Mouse (Mus musculus) stomach, embryonic 14.5 days (tissue): Measurements from ENCODE around the gene Ephb1. TPM values are rescaled to one million over a fixed set of nuclear protein-coding genes. Genes with fewer than 3 reads are reported as not detected.

ENCODE experiments used
- ATAC-seq: fragments of 200-750 bp; cut with Nextera tagmentation; 2 replicates; pipeline ENCODE4 v1.8.0; 2017; ENCODE audit warnings: low read depth, moderate TSS enrichment; ENCODE audit not compliant: insufficient number of reproducible peaks, insufficient read depth, low FRiP score
- H3K27ac ChIP-seq: fragments of 300-500 bp; sonication (generic); 2 replicates; pipeline ENCODE4 v1.5.1; 2014; ENCODE audit warnings: mild to moderate bottlenecking, low read length, moderate library complexity, mixed read lengths
- H3K27me3 ChIP-seq: fragments of 300-500 bp; sonication (generic); 2 replicates; pipeline ENCODE4 v1.6.1; 2014; ENCODE audit warnings: low read length, control low read depth, mixed read lengths; ENCODE audit not compliant: control insufficient read depth, insufficient read depth
- H3K36me3 ChIP-seq: fragments of 300-500 bp; sonication (generic); 2 replicates; pipeline ENCODE4 v1.6.1; 2014; ENCODE audit warnings: mild to moderate bottlenecking, control low read depth, low read length, moderate library complexity, mixed read lengths; ENCODE audit not compliant: control insufficient read depth, insufficient read depth
- H3K4me1 ChIP-seq: fragments of 300-500 bp; sonication (generic); 2 replicates; pipeline ENCODE4 v1.6.1; 2014; ENCODE audit warnings: low read length, control low read depth, mixed read lengths; ENCODE audit not compliant: control insufficient read depth, insufficient read depth
- H3K4me2 ChIP-seq: fragments of 300-500 bp; sonication (generic); replicated peaks from 2 replicates; pipeline ENCODE4 v1.6.1; 2014; ENCODE audit warnings: low read depth, low read length, control low read depth
- H3K4me3 ChIP-seq: fragments of 300-500 bp; sonication (generic); 2 replicates; pipeline ENCODE4 v1.5.1; 2014; ENCODE audit warnings: low read depth, low read length, control low read depth
- H3K9ac ChIP-seq: fragments of 300-500 bp; sonication (generic); replicated peaks from 2 replicates; pipeline ENCODE4 v1.6.1; 2014; ENCODE audit warnings: low read depth, mild to moderate bottlenecking, control low read depth, low read length, moderate library complexity, mixed read lengths
- H3K9me3 ChIP-seq: fragments of 300-500 bp; sonication (generic); 2 replicates; pipeline ENCODE4 v1.6.1; 2016; ENCODE audit warnings: low read depth, low read length, control low read depth; ENCODE audit not compliant: control insufficient read depth
- WGBS: fragments of 180-500 bp; shearing (Covaris S2); extraction: QIAGEN DNeasy Blood & Tissue Kit; methylation state at CpG from one replicate; pipeline ENCODE4 v1.1.7; 2014; 5-methylcytosine and 5-hydroxymethylcytosine counted together
- polyA plus RNA-seq: library from polyadenylated mRNA; unstranded; fragments of >200 nt; fragmentation: Nextera tagmentation; extraction: Ambion mirVana; gene quantifications from 2 replicates; pipeline ENCODE4 v1.2.1, GENCODE M21; 2014

Ephb1 gene
- polyA plus RNA-seq, 1 experiment from 2014 or later: 7.8 TPM

- Histone ChIP-seq H3K4me1 (no peaks in the 10 kb centered on the region; the same call in 1 of the 2 replicates), H3K4me3 (no peak overlapping the region), H3K36me3 (no peaks in the 10 kb centered on the region), H3K4me2 (no peak overlapping the region), H3K9ac (no peak overlapping the region), H3K27ac (no peak overlapping the region), H3K27me3 (no peaks in the 10 kb centered on the region), H3K9me3 (no peaks in the 10 kb centered on the region)
- peak; percentile 34; the same call in 1 of the 2 replicates for ATAC-seq
- WGBS: 38% methylated on average over 4 of the region's 4 CpGs
These were observed 354.8 kb downstream of the Ephb1 start for GRCm38 (mm10) chr9:101999690-102000089.

GRCm38 (mm10) chr9:101996771-101997500 lies 357.6 kb downstream of the Ephb1 start:
- Histone ChIP-seq H3K4me3 (no peak overlapping the region), H3K4me1 (no peaks in the 10 kb centered on the region; the same call in 1 of the 2 replicates), H3K9me3 (no peaks in the 10 kb centered on the region), H3K9ac (no peak overlapping the region), H3K27ac (no peak overlapping the region), H3K36me3 (no peaks in the 10 kb centered on the region), H3K4me2 (no peak overlapping the region), H3K27me3 (no peaks in the 10 kb centered on the region)
- WGBS: 70% methylated on average over 16 of the region's 16 CpGs
- no peak for ATAC-seq

- WGBS: 71% methylated on average over 7 of the region's 7 CpGs
- H3K9me3 ChIP-seq: no peaks in the 10 kb centered on the region; the same call in 1 of the 2 replicates
These were observed 358.3 kb downstream of the Ephb1 start for GRCm38 (mm10) chr9:101996183-101996582.

GRCm38 (mm10) chr9:101995423-101996156 lies 358.9 kb downstream of the Ephb1 start:
- Histone ChIP-seq H3K27ac (no peak overlapping the region), H3K4me2 (no peak overlapping the region), H3K4me3 (no peak overlapping the region), H3K27me3 (no peaks in the 10 kb centered on the region), H3K36me3 (no peaks in the 10 kb centered on the region), H3K9ac (no peak overlapping the region), H3K9me3 (no peaks in the 10 kb centered on the region; the same call in 1 of the 2 replicates), H3K4me1 (no peaks in the 10 kb centered on the region; the same call in 1 of the 2 replicates)
- ATAC-seq: peak; percentile 78; the same call in 1 of the 2 replicates
- 52% methylated on average over 10 of the region's 10 CpGs for WGBS

More at GRCm38 (mm10) chr9:101996183-101996582, 358.3 kb downstream of the Ephb1 start:
- ATAC-seq: no peak
- H3K9ac ChIP-seq: no peak overlapping the region
- no peaks in the 10 kb centered on the region; the same call in 1 of the 2 replicates for H3K4me1 ChIP-seq
- H3K27ac ChIP-seq: no peak overlapping the region
- H3K4me2 ChIP-seq: no peak overlapping the region
- no peaks in the 10 kb centered on the region for H3K27me3 ChIP-seq
- no peak overlapping the region for H3K4me3 ChIP-seq
- no peaks in the 10 kb centered on the region for H3K36me3 ChIP-seq

GRCm38 (mm10) chr9:101994086-101994485 lies 360.4 kb downstream of the Ephb1 start:
- Histone ChIP-seq H3K4me1 (no peaks in the 10 kb centered on the region), H3K9ac (no peak overlapping the region), H3K27ac (no peak overlapping the region), H3K27me3 (no peaks in the 10 kb centered on the region), H3K4me3 (no peak overlapping the region), H3K9me3 (no peaks in the 10 kb centered on the region; the same call in 1 of the 2 replicates), H3K4me2 (no peak overlapping the region), H3K36me3 (no peaks in the 10 kb centered on the region)
- ATAC-seq: no peak
- 89% methylated on average over 2 of the region's 2 CpGs for WGBS

- no peaks in the 10 kb centered on the region; the same call in 1 of the 2 replicates for H3K9me3 ChIP-seq
- 85% methylated on average over 12 of the region's 12 CpGs for WGBS
- no peaks in the 10 kb centered on the region for H3K36me3 ChIP-seq
- ATAC-seq: no peak
- H3K4me3 ChIP-seq: no peak overlapping the region
- no peaks in the 10 kb centered on the region for H3K27me3 ChIP-seq
- no peak overlapping the region for H3K9ac ChIP-seq
- H3K27ac ChIP-seq: no peak overlapping the region
- H3K4me1 ChIP-seq: no peaks in the 10 kb centered on the region
- H3K4me2 ChIP-seq: no peak overlapping the region
These were observed 363.7 kb downstream of the Ephb1 start for GRCm38 (mm10) chr9:101990836-101991235.

- Histone ChIP-seq H3K4me3 (no peak overlapping the region), H3K27me3 (no peaks in the 10 kb centered on the region), H3K9me3 (no peaks in the 10 kb centered on the region; the same call in 1 of the 2 replicates), H3K4me2 (no peak overlapping the region), H3K9ac (no peak overlapping the region), H3K27ac (no peak overlapping the region), H3K4me1 (no peaks in the 10 kb centered on the region), H3K36me3 (no peaks in the 10 kb centered on the region)
- no peak for ATAC-seq
- 72% methylated on average over 6 of the region's 6 CpGs for WGBS
These were observed 364.5 kb downstream of the Ephb1 start for GRCm38 (mm10) chr9:101990032-101990431.

GRCm38 (mm10) chr9:101986910-101987309 lies 367.6 kb downstream of the Ephb1 start:
- no peaks in the 10 kb centered on the region for H3K36me3 ChIP-seq
- H3K27me3 ChIP-seq: no peaks in the 10 kb centered on the region
- 79% methylated on average over 2 of the region's 2 CpGs for WGBS
- no peak overlapping the region for H3K27ac ChIP-seq
- no peak for ATAC-seq
- H3K9ac ChIP-seq: no peak overlapping the region
- no peak overlapping the region for H3K4me3 ChIP-seq
- no peaks in the 10 kb centered on the region; the same call in 1 of the 2 replicates for H3K9me3 ChIP-seq
- no peak overlapping the region for H3K4me2 ChIP-seq
- H3K4me1 ChIP-seq: no peaks in the 10 kb centered on the region
